Mouse (Mus musculus): ENCODE data around the gene Mgst2. TPM values are rescaled to one million over a fixed set of nuclear protein-coding genes. Genes with fewer than 3 reads are reported as not detected.
A peak's percentile ranks its signal among the peaks of the same experiment; 100 is the strongest.

Gene Mgst2
- polyA plus RNA-seq, 1 experiment from 2014 or later, result not detected

DNA sequence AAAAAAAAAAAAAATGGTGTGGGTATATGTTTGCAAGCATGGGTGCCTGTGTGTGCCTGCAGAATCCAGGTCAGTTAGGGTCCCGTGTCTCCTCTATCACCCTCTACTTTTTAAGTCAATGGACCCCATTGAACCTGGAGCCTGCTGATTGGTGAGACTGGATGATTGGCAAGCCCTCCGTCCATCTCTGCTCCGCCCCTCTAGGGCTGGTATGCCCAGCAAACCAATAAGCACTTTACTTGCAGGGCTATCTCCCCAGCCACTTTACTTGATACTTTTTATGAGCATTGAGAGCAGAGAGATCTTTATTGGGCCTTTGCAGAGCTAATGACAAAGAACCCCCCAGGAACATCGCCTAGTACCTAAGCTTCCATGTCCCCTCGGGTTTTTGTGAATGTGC lies 54.3 kb downstream of the Mgst2 start:
- DNase-seq (ENCODE audit: low spot score) (no peak), ATAC-seq (no peak)
- Histone ChIP-seq H3K9me3 (replicated peaks; ENCODE audit: control insufficient read depth, low read length) (no peaks in the 10 kb centered on the region), H3K4me2 (ENCODE audit: low read length) (no peak overlapping the region), H3K4me3 (ENCODE audit: low read depth, low read length) (no peak overlapping the region), H3K36me3 (ENCODE audit: control insufficient read depth, insufficient read depth, low read length) (no peaks in the 10 kb centered on the region), H3K9ac (ENCODE audit: low read length) (no peak overlapping the region), H3K4me1 (ENCODE audit: control insufficient read depth, insufficient read depth, low read length) (no peaks in the 10 kb centered on the region), H3K27me3 (replicated peaks; ENCODE audit: control insufficient read depth, insufficient read depth, low read length) (no peaks in the 10 kb centered on the region), H3K27ac (ENCODE audit: low read depth, low read length) (no peak overlapping the region)
- WGBS, result 85% methylated on average over 5 of the region's 5 CpGs

- H3K36me3 ChIP-seq (ENCODE audit: control insufficient read depth, insufficient read depth, low read length), result no peaks in the 10 kb centered on the region
- ATAC-seq (no peak), DNase-seq (ENCODE audit: low spot score) (no peak)
- H3K4me3 ChIP-seq (ENCODE audit: low read depth, low read length), result no peak overlapping the region
- 71% methylated on average over 3 of the region's 3 CpGs for WGBS
- H3K27ac ChIP-seq (ENCODE audit: low read depth, low read length), result no peak overlapping the region
- no peaks in the 10 kb centered on the region for H3K4me1 ChIP-seq (ENCODE audit: control insufficient read depth, insufficient read depth, low read length)
- H3K9ac ChIP-seq (ENCODE audit: low read length), result no peak overlapping the region
- H3K9me3 ChIP-seq (replicated peaks; ENCODE audit: control insufficient read depth, low read length), result no peaks in the 10 kb centered on the region
- no peak overlapping the region for H3K4me2 ChIP-seq (ENCODE audit: low read length)
- no peaks in the 10 kb centered on the region for H3K27me3 ChIP-seq (replicated peaks; ENCODE audit: control insufficient read depth, insufficient read depth, low read length)
These were observed 57.3 kb downstream of the Mgst2 start for GRCm38 (mm10) chr3:51717455-51717854.

GRCm38 (mm10) chr3:51717909-51718308 lies 57.7 kb downstream of the Mgst2 start:
- Histone ChIP-seq H3K9me3 (replicated peaks; ENCODE audit: control insufficient read depth, low read length) (no peaks in the 10 kb centered on the region), H3K27ac (ENCODE audit: low read depth, low read length) (no peak overlapping the region), H3K27me3 (replicated peaks; ENCODE audit: control insufficient read depth, insufficient read depth, low read length) (no peaks in the 10 kb centered on the region), H3K36me3 (ENCODE audit: control insufficient read depth, insufficient read depth, low read length) (no peaks in the 10 kb centered on the region), H3K4me1 (ENCODE audit: control insufficient read depth, insufficient read depth, low read length) (no peaks in the 10 kb centered on the region), H3K4me2 (ENCODE audit: low read length) (no peak overlapping the region), H3K9ac (ENCODE audit: low read length) (no peak overlapping the region), H3K4me3 (ENCODE audit: low read depth, low read length) (no peak overlapping the region)
- WGBS, result 78% methylated on average over 4 of the region's 4 CpGs
- peak; percentile 32 for DNase-seq (ENCODE audit: low spot score)
- no peak for ATAC-seq

DNA sequence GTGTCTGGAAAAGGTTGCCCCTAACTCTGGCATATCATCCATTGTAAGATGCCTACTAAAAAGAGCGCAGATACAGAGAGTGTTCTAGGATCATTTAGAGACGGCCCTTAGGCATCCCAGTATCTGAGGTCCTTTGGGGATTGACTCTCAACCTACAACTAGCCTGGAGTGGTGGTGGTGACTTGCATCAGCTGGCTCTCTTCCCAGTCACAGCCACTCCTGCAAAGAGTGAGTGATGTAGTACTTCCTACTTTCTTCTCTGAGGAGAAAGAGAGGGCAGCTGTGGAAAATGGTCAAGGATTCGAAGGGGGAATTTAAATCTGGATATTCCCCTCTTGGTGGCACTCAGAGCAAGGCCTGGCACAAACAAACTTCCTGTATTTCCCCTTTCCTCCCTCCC lies 59.2 kb downstream of the Mgst2 start:
- no peaks in the 10 kb centered on the region for H3K9me3 ChIP-seq (replicated peaks; ENCODE audit: control insufficient read depth, low read length)
- ATAC-seq, result no peak
- DNase-seq (ENCODE audit: low spot score), result no peak
- H3K9ac ChIP-seq (ENCODE audit: low read length), result no peak overlapping the region
- H3K4me1 ChIP-seq (ENCODE audit: control insufficient read depth, insufficient read depth, low read length), result no peaks in the 10 kb centered on the region
- H3K4me3 ChIP-seq (ENCODE audit: low read depth, low read length), result no peak overlapping the region
- 91% methylated on average over 3 of the region's 3 CpGs for WGBS
- no peak overlapping the region for H3K27ac ChIP-seq (ENCODE audit: low read depth, low read length)
- H3K27me3 ChIP-seq (replicated peaks; ENCODE audit: control insufficient read depth, insufficient read depth, low read length), result no peaks in the 10 kb centered on the region
- H3K4me2 ChIP-seq (ENCODE audit: low read length), result no peak overlapping the region
- H3K36me3 ChIP-seq (ENCODE audit: control insufficient read depth, insufficient read depth, low read length), result no peaks in the 10 kb centered on the region

GRCm38 (mm10) chr3:51719982-51720381 lies 59.8 kb downstream of the Mgst2 start:
- DNase-seq (ENCODE audit: low spot score) (no peak), ATAC-seq (no peak)
- H3K9ac ChIP-seq (ENCODE audit: low read length), result no peak overlapping the region
- H3K9me3 ChIP-seq (replicated peaks; ENCODE audit: control insufficient read depth, low read length), result no peaks in the 10 kb centered on the region
- H3K4me2 ChIP-seq (ENCODE audit: low read length), result no peak overlapping the region
- no peaks in the 10 kb centered on the region for H3K36me3 ChIP-seq (ENCODE audit: control insufficient read depth, insufficient read depth, low read length)
- WGBS, result 61% methylated on average over 1 of the region's 1 CpGs
- H3K4me1 ChIP-seq (ENCODE audit: control insufficient read depth, insufficient read depth, low read length), result no peaks in the 10 kb centered on the region
- no peaks in the 10 kb centered on the region for H3K27me3 ChIP-seq (replicated peaks; ENCODE audit: control insufficient read depth, insufficient read depth, low read length)
- H3K27ac ChIP-seq (ENCODE audit: low read depth, low read length), result no peak overlapping the region
- H3K4me3 ChIP-seq (ENCODE audit: low read depth, low read length), result no peak overlapping the region

DNA sequence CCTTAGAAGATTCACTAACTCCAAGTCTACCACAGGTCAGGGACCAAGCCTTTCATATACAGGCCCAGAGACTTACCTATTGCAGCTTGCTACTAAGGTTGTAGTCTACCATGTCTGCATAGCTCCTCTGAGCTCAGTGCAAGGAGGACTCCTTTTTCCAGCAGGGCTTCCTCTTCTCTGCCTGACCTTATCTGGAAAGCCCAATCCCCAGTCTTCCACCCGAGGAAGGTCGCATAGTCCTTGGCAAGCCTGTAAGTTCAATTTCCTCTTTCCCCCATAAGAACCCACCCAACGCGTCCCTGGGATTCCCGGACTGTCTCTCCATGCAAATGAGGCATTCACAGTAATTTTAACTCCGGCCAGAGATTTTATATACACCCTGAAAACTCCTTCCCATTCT lies 66.1 kb downstream of the Mgst2 start:
- H3K9me3 ChIP-seq (replicated peaks; ENCODE audit: control insufficient read depth, low read length), result no peaks in the 10 kb centered on the region
- H3K36me3 ChIP-seq (ENCODE audit: control insufficient read depth, insufficient read depth, low read length), result no peaks in the 10 kb centered on the region
- H3K4me1 ChIP-seq (ENCODE audit: control insufficient read depth, insufficient read depth, low read length), result peaks cover 5% of the 10 kb centered on the region; the same call in 1 of the 2 replicates
- no peaks in the 10 kb centered on the region for H3K27me3 ChIP-seq (replicated peaks; ENCODE audit: control insufficient read depth, insufficient read depth, low read length)
- no peak overlapping the region for H3K27ac ChIP-seq (ENCODE audit: low read depth, low read length)
- ATAC-seq, result no peak
- no peak overlapping the region for H3K4me3 ChIP-seq (ENCODE audit: low read depth, low read length)
- no peak for DNase-seq (ENCODE audit: low spot score)
- H3K4me2 ChIP-seq (ENCODE audit: low read length), result no peak overlapping the region
- H3K9ac ChIP-seq (ENCODE audit: low read length), result no peak overlapping the region
- 89% methylated on average over 6 of the region's 6 CpGs for WGBS

DNA sequence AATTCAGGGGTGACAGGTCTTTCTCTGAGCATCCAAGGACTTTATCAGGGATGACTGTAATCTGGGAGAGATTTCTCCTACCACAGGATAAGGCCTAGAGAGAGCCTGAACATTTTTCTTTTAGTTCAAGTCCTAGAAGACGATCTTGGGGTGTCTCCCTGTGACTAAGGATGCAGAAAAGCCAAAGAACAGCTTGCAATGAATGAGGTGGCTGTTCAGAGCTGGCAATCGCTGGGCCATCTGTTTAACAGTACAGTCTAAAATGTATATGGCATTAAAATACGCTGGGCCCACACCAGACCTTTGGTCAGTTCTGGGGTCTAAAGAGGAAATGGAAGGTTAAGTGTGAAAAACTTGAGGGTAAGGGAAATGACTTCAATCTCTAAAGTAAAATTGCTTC lies 67.3 kb downstream of the Mgst2 start:
- H3K9me3 ChIP-seq (replicated peaks; ENCODE audit: control insufficient read depth, low read length), result no peaks in the 10 kb centered on the region
- H3K27me3 ChIP-seq (replicated peaks; ENCODE audit: control insufficient read depth, insufficient read depth, low read length), result no peaks in the 10 kb centered on the region
- no peak overlapping the region for H3K4me2 ChIP-seq (ENCODE audit: low read length)
- ATAC-seq (no peak), DNase-seq (ENCODE audit: low spot score) (no peak)
- 57% methylated on average over 3 of the region's 3 CpGs for WGBS
- H3K4me1 ChIP-seq (ENCODE audit: control insufficient read depth, insufficient read depth, low read length), result peaks cover 8% of the 10 kb centered on the region; the same call in 1 of the 2 replicates
- H3K9ac ChIP-seq (ENCODE audit: low read length), result no peak overlapping the region
- H3K27ac ChIP-seq (ENCODE audit: low read depth, low read length), result no peak overlapping the region
- H3K4me3 ChIP-seq (ENCODE audit: low read depth, low read length), result no peak overlapping the region
- H3K36me3 ChIP-seq (ENCODE audit: control insufficient read depth, insufficient read depth, low read length), result no peaks in the 10 kb centered on the region

DNA sequence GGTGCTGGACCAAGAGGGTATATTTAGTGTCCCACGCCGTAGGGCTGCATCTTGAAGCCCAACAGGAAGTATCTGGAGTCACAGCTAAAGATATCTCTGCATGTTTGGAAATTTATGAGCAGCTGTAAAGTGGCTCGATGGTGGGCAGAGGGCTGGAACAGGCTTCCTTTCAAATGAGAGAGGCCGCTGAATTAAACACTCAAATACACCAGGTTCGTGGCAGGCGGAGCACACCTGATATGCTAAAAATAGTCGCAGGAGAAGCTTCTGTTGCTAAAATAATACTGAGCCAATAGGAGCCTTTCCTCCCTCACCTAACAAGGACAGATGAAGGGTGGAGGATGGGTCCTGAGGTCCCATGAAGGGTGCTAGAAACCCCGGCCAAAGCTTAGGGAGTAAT lies 67.8 kb downstream of the Mgst2 start:
- DNase-seq (ENCODE audit: low spot score) (no peak), ATAC-seq (no peak)
- Histone ChIP-seq H3K36me3 (ENCODE audit: control insufficient read depth, insufficient read depth, low read length) (no peaks in the 10 kb centered on the region), H3K4me2 (ENCODE audit: low read length) (no peak overlapping the region), H3K4me1 (ENCODE audit: control insufficient read depth, insufficient read depth, low read length) (peaks cover 8% of the 10 kb centered on the region; the same call in 1 of the 2 replicates), H3K4me3 (ENCODE audit: low read depth, low read length) (no peak overlapping the region), H3K27ac (ENCODE audit: low read depth, low read length) (no peak overlapping the region), H3K9ac (ENCODE audit: low read length) (no peak overlapping the region; the same call in 1 of the 2 replicates), H3K9me3 (replicated peaks; ENCODE audit: control insufficient read depth, low read length) (no peaks in the 10 kb centered on the region), H3K27me3 (replicated peaks; ENCODE audit: control insufficient read depth, insufficient read depth, low read length) (no peaks in the 10 kb centered on the region)
- 75% methylated on average over 8 of the region's 8 CpGs for WGBS

DNA sequence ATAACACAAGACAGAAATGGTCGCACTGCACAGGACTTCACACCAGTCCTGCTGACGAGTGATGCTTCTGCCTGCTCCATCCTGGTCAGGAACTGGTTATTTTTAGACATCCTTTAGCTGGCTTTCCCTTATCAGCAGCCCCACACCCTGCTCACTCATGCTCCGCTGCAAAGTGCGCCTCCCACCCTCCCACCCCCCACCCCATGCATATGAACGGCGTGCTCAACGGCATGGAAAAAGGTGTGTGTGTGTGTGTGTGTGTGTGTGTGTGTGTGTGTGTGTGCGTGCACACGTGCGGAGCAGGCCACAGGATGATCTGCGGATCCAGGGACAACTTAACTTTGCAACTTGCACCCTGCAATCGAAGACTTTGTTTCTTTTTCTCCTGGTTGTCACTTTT lies 68.3 kb downstream of the Mgst2 start:
- Histone ChIP-seq H3K9ac (ENCODE audit: low read length) (no peak overlapping the region), H3K4me2 (ENCODE audit: low read length) (no peak overlapping the region), H3K27me3 (replicated peaks; ENCODE audit: control insufficient read depth, insufficient read depth, low read length) (no peaks in the 10 kb centered on the region), H3K9me3 (replicated peaks; ENCODE audit: control insufficient read depth, low read length) (no peaks in the 10 kb centered on the region), H3K27ac (ENCODE audit: low read depth, low read length) (no peak overlapping the region), H3K36me3 (ENCODE audit: control insufficient read depth, insufficient read depth, low read length) (no peaks in the 10 kb centered on the region), H3K4me1 (ENCODE audit: control insufficient read depth, insufficient read depth, low read length) (peaks cover 8% of the 10 kb centered on the region; the same call in 1 of the 2 replicates), H3K4me3 (ENCODE audit: low read depth, low read length) (no peak overlapping the region)
- WGBS, result 80% methylated on average over 12 of the region's 12 CpGs
- peak; percentile 29; the same call in 1 of the 2 replicates for ATAC-seq
- no peak for DNase-seq (ENCODE audit: low spot score)
